Mouse (Mus musculus): ENCODE measurements around the gene Asrgl1. TPM values are rescaled to one million over a fixed set of nuclear protein-coding genes. Genes with fewer than 3 reads are reported as not detected.
A peak's percentile ranks its signal among the peaks of the same experiment; 100 is the strongest.

The Asrgl1 gene
- 20.1 and 25.1 TPM in 2 replicates for total RNA-seq (2012; rRNA removed)
- 15.4 and 15.6 TPM in 2 replicates for total RNA-seq (2014; rRNA removed)
- 36.2 and 47.8 TPM in 2 replicates for polyA plus RNA-seq (2012; ENCODE audit: insufficient read length, low read depth)

DNA sequence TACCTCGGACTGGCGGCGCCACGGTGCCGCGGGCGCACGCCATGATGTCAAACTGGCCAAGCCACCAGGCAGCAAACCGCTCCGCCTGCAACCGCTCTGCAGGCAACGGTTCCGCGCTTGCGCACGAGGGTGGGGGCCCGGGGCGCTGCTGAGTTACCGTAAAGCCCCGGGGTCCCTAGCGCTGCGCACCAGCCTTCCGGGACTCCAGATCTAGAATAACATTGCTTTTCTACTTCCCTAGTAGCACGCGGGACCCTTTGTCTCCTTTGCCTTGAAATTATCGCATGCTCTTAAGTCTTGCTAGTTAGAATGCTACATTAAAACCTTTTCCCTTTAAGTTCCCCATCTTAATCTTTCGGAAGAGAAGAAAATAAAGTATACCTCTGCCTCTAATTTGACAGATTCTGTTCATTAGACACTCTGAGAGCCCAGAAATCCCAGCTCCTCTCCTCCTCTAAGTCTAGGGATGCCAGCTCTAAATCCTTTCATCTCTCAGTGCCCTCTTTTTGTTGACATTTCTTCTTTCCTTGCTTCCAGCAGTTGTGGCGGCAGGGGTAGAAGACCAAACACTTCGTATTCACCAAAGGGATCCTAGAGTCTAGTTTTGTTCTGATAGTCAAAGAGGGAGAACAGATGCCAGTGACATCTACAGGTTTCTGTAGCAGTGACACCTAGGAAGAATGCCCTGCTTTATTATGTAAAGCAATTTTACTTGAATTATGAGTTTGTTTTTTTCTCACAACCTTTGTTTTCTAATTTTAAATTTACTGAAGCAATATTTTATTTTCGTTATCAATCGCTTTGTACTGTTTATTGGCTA lies at the start of gene Asrgl1:
Asrgl1 (minus strand) TSS at position 125 of the 820 bp plus-strand sequence.
- H3K4me1 ChIP-seq (ENCODE audit: control insufficient read depth in 1 of 2, insufficient read depth in 2 of 2), result peaks cover 8 to 43% of the 10 kb centered on the region in 2 experiments
- in situ Hi-C loops (cut with MboI; ENCODE audit: low pct_ligation_motif_present, low pct_unique_long_range_greater_than_20kb, low sequenced_read_pairs), result no loop called here
- no peaks in the 10 kb centered on the region for H3K27me3 ChIP-seq (replicated peaks)
- H3K9me3 ChIP-seq (replicated peaks; ENCODE audit: low read length), result no peaks in the 10 kb centered on the region
- H3K27ac ChIP-seq (ENCODE audit: insufficient read depth, low read depth), result 0 out of 2 replicates have a peak within 1 kb of the TSS, but pooled peaks have one; percentile 13
- DNase-seq (ENCODE audit: extremely low read depth), result peak; percentile 90
- H3K4me2 ChIP-seq (ENCODE audit: insufficient read depth, low read depth, poor library complexity, severe bottlenecking), result peak within 1 kb of the TSS; percentile 100
- H3K4me3 ChIP-seq (replicated peaks in 1 of 3; ENCODE audit: low read depth in 2 of 3, low read length in 2 of 3, poor library complexity in 1 of 3), result peak within 1 kb of the TSS; percentile 82 to 99 (median 90)
- H3K9ac ChIP-seq (ENCODE audit: insufficient read depth, low read depth), result peak within 1 kb of the TSS; percentile 87
- peaks cover 7 to 20% of the 10 kb centered on the region in 2 experiments for H3K36me3 ChIP-seq (replicated peaks in 1 of 2; ENCODE audit: control insufficient read depth in 1 of 2, insufficient read depth in 1 of 2, low read length in 1 of 2)
- dilution Hi-C loops (cut with MboI; ENCODE audit: extremely low pct_ligation_motif_present, extremely low pct_unique_long_range_greater_than_20kb, low sequenced_read_pairs), result no loop called here
- H3K79me2 ChIP-seq (replicated peaks; ENCODE audit: control insufficient read depth, extremely low read depth, insufficient read depth, poor library complexity, severe bottlenecking), result peaks cover 10% of the 10 kb centered on the region
- TF ChIP-seq E2F4 (IDR thresholded peaks at IDR 0.05; ENCODE audit: insufficient replicate concordance, low read depth, low read length) (no peak), IRF4 (IDR thresholded peaks at IDR 0.05; ENCODE audit: low read depth, low read length) (peak; percentile 54), CTCF (conservative IDR thresholded peaks at IDR 0.05 in 1 of 2, IDR thresholded peaks at IDR 0.05 in 1 of 2; ENCODE audit: low read depth in 2 of 2, low read length in 2 of 2) (peak in 1 of 2 experiments; percentile 51; a peak in 2 of 4 replicates), MEF2A (IDR thresholded peaks at IDR 0.05; ENCODE audit: borderline replicate concordance, low read depth, low read length) (peak; percentile 78; the same call in 1 of the 2 replicates), JUND (conservative IDR thresholded peaks at IDR 0.05; ENCODE audit: low read depth, low read length) (no peak), CHD2 (IDR thresholded peaks at IDR 0.05; ENCODE audit: low read length) (0 out of 2 replicates have a peak, but pooled peaks have one; percentile 27), ETS1 (conservative IDR thresholded peaks at IDR 0.05; ENCODE audit: low read depth, low read length) (no peak; the same call in 1 of the 2 replicates), MYC (IDR thresholded peaks at IDR 0.05; ENCODE audit: low read depth, low read length) (peak; percentile 68; the same call in 1 of the 2 replicates), ELF1 (IDR thresholded peaks at IDR 0.05; ENCODE audit: low read depth, low read length) (peak; percentile 85), RAD21 (IDR thresholded peaks at IDR 0.05; ENCODE audit: low read depth, low read length) (peak; percentile 31), ZMIZ1 (IDR thresholded peaks at IDR 0.05; ENCODE audit: low read depth, low read length) (peak; percentile 87), KAT2A (IDR thresholded peaks at IDR 0.05; ENCODE audit: insufficient replicate concordance, low read length) (0 out of 2 replicates have a peak, but pooled peaks have one; percentile 15), ZKSCAN1 (IDR thresholded peaks at IDR 0.05; ENCODE audit: borderline replicate concordance, low read depth, low read length) (no peak), PAX5 (IDR thresholded peaks at IDR 0.05; ENCODE audit: low read length) (no peak), RCOR1 (conservative IDR thresholded peaks at IDR 0.05; ENCODE audit: low read depth, low read length) (no peak; the same call in 1 of the 2 replicates), NELFE (IDR thresholded peaks at IDR 0.05; ENCODE audit: low read depth, low read length) (peak; percentile 85), UBTF (IDR thresholded peaks at IDR 0.05; ENCODE audit: low read depth, low read length) (no peak; the same call in 1 of the 2 replicates), CHD1 (IDR thresholded peaks at IDR 0.05; ENCODE audit: low read depth, low read length) (0 out of 2 replicates have a peak, but pooled peaks have one; percentile 20), EP300 (IDR thresholded peaks at IDR 0.05; ENCODE audit: low read length) (no peak), ZC3H11A (IDR thresholded peaks at IDR 0.05; ENCODE audit: low read depth, low read length) (no peak), NRF1 (IDR thresholded peaks at IDR 0.05; ENCODE audit: low read depth, low read length) (peak; percentile 92), TCF12 (IDR thresholded peaks at IDR 0.05; ENCODE audit: low read depth, low read length) (peak; percentile 89), SIN3A (IDR thresholded peaks at IDR 0.05; ENCODE audit: low read length) (peak; percentile 89; the same call in 1 of the 2 replicates), USF1 (IDR thresholded peaks at IDR 0.05; ENCODE audit: low read depth, low read length) (no peak), TBP (conservative IDR thresholded peaks at IDR 0.05; ENCODE audit: low read depth, low read length) (0 out of 2 replicates have a peak, but pooled peaks have one; percentile 71), GABPA (IDR thresholded peaks at IDR 0.05; ENCODE audit: insufficient replicate concordance, low read depth, low read length) (no peak), MXI1 (IDR thresholded peaks at IDR 0.05; ENCODE audit: low read depth, low read length) (peak; percentile 100), MAX (IDR thresholded peaks at IDR 0.05; ENCODE audit: low read length) (peak; percentile 83), HCFC1 (IDR thresholded peaks at IDR 0.05; ENCODE audit: low read depth, low read length) (peak; percentile 70), MAZ (IDR thresholded peaks at IDR 0.05; ENCODE audit: low read depth, low read length) (peak; percentile 99), JUN (IDR thresholded peaks at IDR 0.05; ENCODE audit: insufficient read depth, low read depth, low read length) (no peak), ZNF384 (IDR thresholded peaks at IDR 0.05; ENCODE audit: low read depth, low read length) (peak; percentile 17; the same call in 1 of the 2 replicates), USF2 (conservative IDR thresholded peaks at IDR 0.05; ENCODE audit: low read depth, low read length) (no peak), SMC3 (IDR thresholded peaks at IDR 0.05; ENCODE audit: low read depth, low read length) (no peak), POLR2A (IDR thresholded peaks at IDR 0.05; ENCODE audit: low read depth, low read length) (peak; percentile 96), POLR2AphosphoS2 (IDR thresholded peaks at IDR 0.05; ENCODE audit: low read depth, low read length) (peak; percentile 61; the same call in 1 of the 2 replicates), MAFK (IDR thresholded peaks at IDR 0.05; ENCODE audit: insufficient replicate concordance, low read length) (no peak)

All from CH12.LX (cell line).